Mouse (Mus musculus): ENCODE data around the gene 1700049E17Rik2.
"Not testable (repeated sequence)": the region's sequence is repeated elsewhere in the genome, so short reads cannot be mapped to it uniquely, and the experiment has no call there.

Gene 1700049E17Rik2

GRCm38 (mm10) chr14:41572911-41573310, at the start of gene 1700049E17Rik2:
1700049E17Rik2 (plus strand) TSS chr14:41573211.
- not testable (repeated sequence) for DNase-seq (ENCODE audit: low read depth, low spot score)

- DNase-seq (ENCODE audit: low read depth, low spot score) = not testable (repeated sequence)
Measured at GRCm38 (mm10) chr14:41524695-41525094, 48.3 kb upstream of the 1700049E17Rik2 start.

GRCm38 (mm10) chr14:41555483-41555882, 17.5 kb upstream of the 1700049E17Rik2 start, which contains the start of gene Gm7970:
Gm7970 (minus strand) TSS chr14:41555583.
- not testable (repeated sequence) for DNase-seq (ENCODE audit: low read depth, low spot score)

- DNase-seq (ENCODE audit: low read depth, low spot score) = not testable (repeated sequence)
Measured at GRCm38 (mm10) chr14:41586346-41586745, 13.3 kb downstream of the 1700049E17Rik2 start.

- DNase-seq (ENCODE audit: low read depth, low spot score) = not testable (repeated sequence)
Measured at GRCm38 (mm10) chr14:41600935-41601334, 27.9 kb downstream of the 1700049E17Rik2 start.

- not testable (repeated sequence) for DNase-seq (ENCODE audit: low read depth, low spot score)
Measured at GRCm38 (mm10) chr14:41610690-41611089, 37.7 kb downstream of the 1700049E17Rik2 start.

GRCm38 (mm10) chr14:41622535-41622934, 49.5 kb downstream of the 1700049E17Rik2 start:
- DNase-seq (ENCODE audit: low read depth, low spot score) = not testable (repeated sequence)

- DNase-seq (ENCODE audit: low read depth, low spot score) = not testable (repeated sequence)
Measured at GRCm38 (mm10) chr14:41624512-41624911, 51.5 kb downstream of the 1700049E17Rik2 start, which contains the start of gene Gm3072. Gm3072 (minus strand) TSS chr14:41624612.

- not testable (repeated sequence) for DNase-seq (ENCODE audit: low read depth, low spot score)
Measured at GRCm38 (mm10) chr14:41630144-41630543, 57.1 kb downstream of the 1700049E17Rik2 start.
